Mouse (Mus musculus): ENCODE data around the gene Aym1.

DNA sequence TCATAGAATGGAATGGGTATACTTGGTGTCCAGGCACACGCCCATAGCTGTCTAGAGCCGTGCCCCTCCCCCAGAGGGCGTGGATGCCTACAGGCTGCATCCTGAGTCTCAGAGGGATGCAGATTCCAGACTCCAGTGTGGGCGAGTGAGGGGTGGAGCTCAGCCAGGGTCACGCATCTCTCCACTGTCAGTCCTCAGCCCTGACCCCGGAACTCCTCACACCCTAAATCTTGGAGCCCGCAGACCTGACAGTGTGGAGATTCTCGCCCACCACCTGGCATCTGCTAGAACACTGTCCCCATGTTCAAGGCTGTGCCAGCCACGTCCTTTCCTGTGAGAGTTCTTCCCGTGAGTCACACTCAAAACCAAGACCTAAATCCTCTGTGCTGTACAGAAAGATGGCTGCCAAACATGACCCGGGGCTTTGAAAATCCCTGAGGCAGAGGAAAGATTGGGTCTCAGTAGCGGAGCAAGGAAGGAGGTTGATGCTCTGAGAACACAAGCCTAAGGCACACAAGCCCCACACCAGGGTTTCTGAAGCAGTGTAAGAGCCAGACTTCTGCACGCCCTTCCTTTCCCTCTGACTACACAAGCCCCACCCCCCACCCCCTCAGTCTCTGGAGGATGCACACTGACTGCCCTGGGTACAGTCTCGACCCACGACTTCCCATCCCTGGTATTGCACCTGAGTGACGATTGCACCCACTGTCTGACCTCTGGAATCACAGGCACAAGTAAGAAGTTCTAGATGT lies 12.3 kb upstream of the Aym1 start:
- TF ChIP-seq POLR2A (IDR thresholded peaks at IDR 0.05; ENCODE audit: insufficient read depth, low read depth, low read length) = no peak
- TF ChIP-seq CTCF (IDR thresholded peaks at IDR 0.05; ENCODE audit: insufficient read depth, low read depth, low read length) = no peak

All from olfactory bulb, adult 2 months (tissue).